Mouse (Mus musculus) stomach, embryonic 16.5 days (tissue): ENCODE results near the gene 4931428F04Rik. TPM values are rescaled to one million over a fixed set of nuclear protein-coding genes. Genes with fewer than 3 reads are reported as not detected.
"Not testable (repeated sequence)": the region's sequence is repeated elsewhere in the genome, so short reads cannot be mapped to it uniquely, and the experiment has no call there.

Experiments used
- ATAC-seq: fragments of 200-750 bp; cut with Nextera tagmentation; 2 replicates; pipeline ENCODE4 v1.8.0; 2017; ENCODE audit warnings: moderate number of reproducible peaks, moderate TSS enrichment; ENCODE audit not compliant: insufficient read depth, low FRiP score
- H3K27ac ChIP-seq: fragments of 300-500 bp; sonication (generic); 2 replicates; pipeline ENCODE4 v1.5.1; 2014; ENCODE audit warnings: low read length
- H3K27me3 ChIP-seq: fragments of 300-500 bp; sonication (generic); 2 replicates; pipeline ENCODE4 v1.6.1; 2014; ENCODE audit warnings: low read length, control low read depth, mixed read lengths; ENCODE audit not compliant: control insufficient read depth, insufficient read depth
- H3K36me3 ChIP-seq: fragments of 300-500 bp; sonication (generic); 2 replicates; pipeline ENCODE4 v1.6.1; 2014; ENCODE audit warnings: low read length; ENCODE audit not compliant: control insufficient read depth, insufficient read depth
- H3K4me1 ChIP-seq: fragments of 300-500 bp; sonication (generic); 2 replicates; pipeline ENCODE4 v1.6.1; 2014; ENCODE audit warnings: low read length, control low read depth, mixed read lengths; ENCODE audit not compliant: control insufficient read depth, insufficient read depth
- H3K4me2 ChIP-seq: fragments of 300-500 bp; sonication (generic); 2 replicates; pipeline ENCODE4 v1.6.1; 2014; ENCODE audit warnings: low read depth, low read length, mixed read lengths
- H3K4me3 ChIP-seq: fragments of 300-500 bp; sonication (generic); replicated peaks from 2 replicates; pipeline ENCODE4 v1.5.1; 2014; ENCODE audit warnings: mild to moderate bottlenecking, low read length
- H3K9ac ChIP-seq: fragments of 300-500 bp; sonication (generic); 2 replicates; pipeline ENCODE4 v1.6.1; 2014; ENCODE audit warnings: low read length
- H3K9me3 ChIP-seq: fragments of 300-500 bp; sonication (generic); replicated peaks from 2 replicates; pipeline ENCODE4 v1.6.1; 2016; ENCODE audit warnings: low read length, control low read depth; ENCODE audit not compliant: control insufficient read depth
- WGBS: fragments of 180-500 bp; shearing (Covaris S2); extraction: QIAGEN DNeasy Blood & Tissue Kit; methylation state at CpG from one replicate; pipeline ENCODE4 v1.1.7; 2014; 5-methylcytosine and 5-hydroxymethylcytosine counted together
- polyA plus RNA-seq: library from polyadenylated mRNA; unstranded; fragments of >200 nt; fragmentation: Nextera tagmentation; extraction: Ambion mirVana; gene quantifications from 2 replicates; pipeline ENCODE4 v1.2.1, GENCODE M21; 2015

Gene 4931428F04Rik
- polyA plus RNA-seq, 1 experiment from 2014 or later = 8.0 TPM

- WGBS = 82% methylated on average over 7 of the region's 7 CpGs
- Histone ChIP-seq H3K4me3 (no peak overlapping the region), H3K4me1 (peaks cover 27% of the 10 kb centered on the region), H3K9ac (no peak overlapping the region), H3K9me3 (no peaks in the 10 kb centered on the region), H3K36me3 (no peaks in the 10 kb centered on the region), H3K27me3 (peaks cover 6% of the 10 kb centered on the region; the same call in 1 of the 2 replicates), H3K4me2 (no peak overlapping the region), H3K27ac (no peak overlapping the region)
- no peak for ATAC-seq
Measured at GRCm38 (mm10) chr8:105292471-105292870, 2.8 kb upstream of the 4931428F04Rik start.

- ATAC-seq, H3K27ac ChIP-seq, H3K9ac ChIP-seq, H3K9me3 ChIP-seq, H3K27me3 ChIP-seq, H3K4me3 ChIP-seq, H3K4me2 ChIP-seq, H3K36me3 ChIP-seq: not testable (repeated sequence)
- H3K4me1 ChIP-seq = peaks cover 23% of the 10 kb centered on the region
- WGBS = 63% methylated on average over 3 of the region's 3 CpGs
Measured at GRCm38 (mm10) chr8:105291802-105292201, 2.1 kb upstream of the 4931428F04Rik start.

DNA sequence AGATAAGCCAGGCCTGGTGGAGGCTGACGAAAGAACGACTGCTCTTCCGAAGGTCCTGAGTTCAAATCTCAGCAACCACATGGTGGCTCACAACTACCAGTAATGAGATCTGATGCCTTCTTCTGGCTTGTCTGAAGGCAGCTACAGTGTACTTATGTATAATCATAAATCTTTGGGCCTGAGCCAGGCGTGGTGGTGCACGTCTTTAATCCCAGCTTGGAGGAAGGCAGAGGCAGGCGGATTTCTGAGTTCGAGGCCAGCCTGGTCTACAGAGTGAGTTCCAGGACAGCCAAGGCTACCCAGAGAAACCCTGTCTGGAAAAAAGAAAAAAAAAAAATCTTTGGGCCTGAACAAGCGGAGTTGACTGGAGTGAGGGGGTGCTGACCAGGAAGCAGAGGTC lies 1.7 kb upstream of the 4931428F04Rik start:
- not testable (repeated sequence) for ATAC-seq
- 81% methylated on average over 8 of the region's 8 CpGs for WGBS
- H3K4me1 ChIP-seq = peaks cover 21% of the 10 kb centered on the region

DNA sequence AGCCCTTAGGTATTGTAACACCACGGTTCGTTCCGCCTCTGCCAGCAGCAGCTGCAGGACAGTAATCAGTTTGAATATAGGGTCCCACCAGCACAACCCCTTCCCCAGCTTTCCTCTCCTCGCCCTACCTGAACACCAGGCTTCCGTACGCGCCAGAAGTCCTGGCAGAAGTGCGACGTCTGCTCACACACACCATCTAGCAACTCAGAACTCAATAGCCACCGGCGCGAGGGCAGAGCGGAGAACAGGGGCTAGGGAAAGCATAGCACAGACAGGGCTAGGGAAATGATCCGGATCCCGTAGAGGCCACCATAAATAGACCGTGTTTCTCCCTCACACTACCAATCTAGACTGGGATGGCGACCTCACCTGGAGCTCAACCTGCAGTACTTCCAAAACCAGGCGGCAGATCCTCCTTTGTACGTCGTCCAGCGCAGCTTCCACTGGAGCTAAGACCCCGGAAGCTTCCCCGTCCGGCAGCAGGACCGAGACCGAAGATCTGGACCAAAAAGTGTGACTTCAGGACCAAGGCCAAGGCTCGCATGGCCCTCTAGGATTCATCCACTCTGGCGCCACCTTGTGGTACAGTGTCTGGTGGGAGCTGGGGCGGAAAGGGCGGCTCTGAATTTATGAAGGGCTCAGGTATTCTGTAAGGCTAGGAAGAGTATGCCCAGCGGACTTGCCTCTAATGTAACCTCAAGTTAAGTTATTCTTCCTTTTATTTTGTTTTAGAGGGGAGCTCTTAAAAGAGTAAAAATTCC lies 1.1 kb upstream of the 4931428F04Rik start:
- no peaks in the 10 kb centered on the region for H3K9me3 ChIP-seq
- peaks cover 6% of the 10 kb centered on the region; the same call in 1 of the 2 replicates for H3K27me3 ChIP-seq
- H3K27ac ChIP-seq = no peak overlapping the region
- no peak for ATAC-seq
- peak overlapping the region; percentile 64; the same call in 1 of the 2 replicates for H3K4me3 ChIP-seq
- 6% methylated on average over 31 of the region's 31 CpGs for WGBS
- H3K4me1 ChIP-seq = peaks cover 21% of the 10 kb centered on the region
- peak overlapping the region; percentile 93 for H3K4me2 ChIP-seq
- H3K36me3 ChIP-seq = no peaks in the 10 kb centered on the region
- no peak overlapping the region for H3K9ac ChIP-seq

More for the DNA sequence above, 1.7 kb upstream of the 4931428F04Rik start:
- not testable (repeated sequence) for H3K9me3 ChIP-seq, H3K9ac ChIP-seq, H3K27ac ChIP-seq, H3K36me3 ChIP-seq, H3K27me3 ChIP-seq, H3K4me3 ChIP-seq, H3K4me2 ChIP-seq

- peak overlapping the region; percentile 93 for H3K4me2 ChIP-seq
- H3K27me3 ChIP-seq = peaks cover 6% of the 10 kb centered on the region; the same call in 1 of the 2 replicates
- H3K36me3 ChIP-seq = no peaks in the 10 kb centered on the region
- ATAC-seq = peak; percentile 93
- WGBS = under 1% methylated on average over 53 of the region's 53 CpGs
- H3K4me1 ChIP-seq = peaks cover 21% of the 10 kb centered on the region
- no peaks in the 10 kb centered on the region for H3K9me3 ChIP-seq
- H3K9ac ChIP-seq = peak overlapping the region; percentile 71
- H3K4me3 ChIP-seq = peak overlapping the region; percentile 64
- peak overlapping the region; percentile 87 for H3K27ac ChIP-seq
Measured at GRCm38 (mm10) chr8:105288958-105289732, 519 bp downstream of the 4931428F04Rik start.

DNA sequence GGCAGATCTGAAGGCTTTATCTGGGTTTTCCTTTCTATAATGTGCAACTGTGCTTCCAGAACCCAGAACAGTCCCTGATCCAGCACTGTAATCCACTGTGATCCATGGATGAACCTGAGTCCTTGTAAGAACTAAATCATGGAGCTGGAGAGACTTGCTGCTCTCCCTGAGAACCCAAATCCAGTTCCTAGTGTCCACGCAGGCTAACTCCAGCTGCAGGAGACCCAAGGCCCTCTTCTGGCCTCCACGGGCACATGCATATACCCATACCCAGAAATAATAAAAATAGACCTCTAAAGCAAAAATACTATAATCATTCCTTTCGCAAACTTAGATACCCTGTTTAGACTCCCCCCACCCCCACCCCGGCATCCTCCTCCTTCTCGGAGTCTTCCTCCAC lies 1.4 kb downstream of the 4931428F04Rik start:
- 84% methylated on average over 5 of the region's 5 CpGs for WGBS
- Histone ChIP-seq H3K27me3 (peaks cover 6% of the 10 kb centered on the region; the same call in 1 of the 2 replicates), H3K9ac (no peak overlapping the region), H3K4me3 (peak overlapping the region; percentile 64), H3K36me3 (no peaks in the 10 kb centered on the region), H3K4me1 (peaks cover 21% of the 10 kb centered on the region), H3K4me2 (peak overlapping the region; percentile 93), H3K27ac (no peak overlapping the region; the same call in 1 of the 2 replicates), H3K9me3 (no peaks in the 10 kb centered on the region)
- ATAC-seq = no peak

GRCm38 (mm10) chr8:105286907-105287306 lies 2.8 kb downstream of the 4931428F04Rik start:
- no peaks in the 10 kb centered on the region for H3K36me3 ChIP-seq
- WGBS = 90% methylated on average over 4 of the region's 4 CpGs
- H3K27ac ChIP-seq = no peak overlapping the region
- no peak overlapping the region for H3K9ac ChIP-seq
- H3K9me3 ChIP-seq = no peaks in the 10 kb centered on the region
- peaks cover 21% of the 10 kb centered on the region for H3K4me1 ChIP-seq
- peaks cover 6% of the 10 kb centered on the region; the same call in 1 of the 2 replicates for H3K27me3 ChIP-seq
- no peak for ATAC-seq
- H3K4me2 ChIP-seq = no peak overlapping the region
- H3K4me3 ChIP-seq = no peak overlapping the region

DNA sequence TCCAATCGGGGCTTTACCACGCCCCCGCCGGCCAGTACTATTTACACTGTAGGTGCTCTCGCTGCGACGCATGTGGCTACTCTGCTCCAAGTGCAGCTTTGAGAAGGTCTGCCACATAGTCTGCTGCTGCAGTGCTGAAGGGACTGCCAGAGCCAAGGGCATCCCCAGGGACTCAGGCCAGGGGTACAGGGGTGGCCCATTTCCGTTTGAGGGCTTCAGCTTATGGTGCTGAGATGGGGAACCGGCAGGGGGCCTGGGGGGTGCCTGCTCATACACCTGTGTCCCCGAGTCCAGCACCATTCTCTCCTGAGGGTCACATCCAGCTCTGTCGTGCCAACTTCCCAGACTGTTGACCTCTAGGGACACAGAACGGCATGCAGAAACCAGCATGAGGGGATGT lies 4.2 kb downstream of the 4931428F04Rik start:
- WGBS = 49% methylated on average over 12 of the region's 12 CpGs
- Histone ChIP-seq H3K9ac (no peak overlapping the region), H3K27me3 (peaks cover 3% of the 10 kb centered on the region; the same call in 1 of the 2 replicates), H3K4me3 (no peak overlapping the region), H3K36me3 (no peaks in the 10 kb centered on the region), H3K4me1 (peaks cover 18% of the 10 kb centered on the region), H3K4me2 (no peak overlapping the region), H3K27ac (no peak overlapping the region), H3K9me3 (no peaks in the 10 kb centered on the region)
- ATAC-seq = no peak

GRCm38 (mm10) chr8:105283074-105283473 lies 6.6 kb downstream of the 4931428F04Rik start:
- Histone ChIP-seq H3K27me3 (peaks cover 20% of the 10 kb centered on the region), H3K27ac (no peak overlapping the region), H3K4me2 (no peak overlapping the region), H3K4me3 (no peak overlapping the region), H3K9ac (no peak overlapping the region), H3K4me1 (peaks cover 7% of the 10 kb centered on the region; the same call in 1 of the 2 replicates), H3K36me3 (no peaks in the 10 kb centered on the region), H3K9me3 (no peaks in the 10 kb centered on the region)
- 28% methylated on average over 23 of the region's 23 CpGs for WGBS
- ATAC-seq = peak; percentile 64
